Mouse (Mus musculus) ovary, postnatal 36 days (tissue): ENCODE measurements at regions not wholly inside any gene's neighbourhood (a gene's known extent, or its start where the extent isn't known, plus 50 kb on each side); places are given as distances from the start of the nearest gene placed in this dataset.
"Not testable (repeated sequence)": the region's sequence is repeated elsewhere in the genome, so short reads cannot be mapped to it uniquely, and the experiment has no call there.

ENCODE experiments used
- DNase-seq: peaks from one replicate; pipeline ENCODE4 v3.0.0; 2022; ENCODE audit warnings: low spot score, mixed read lengths

DNA sequence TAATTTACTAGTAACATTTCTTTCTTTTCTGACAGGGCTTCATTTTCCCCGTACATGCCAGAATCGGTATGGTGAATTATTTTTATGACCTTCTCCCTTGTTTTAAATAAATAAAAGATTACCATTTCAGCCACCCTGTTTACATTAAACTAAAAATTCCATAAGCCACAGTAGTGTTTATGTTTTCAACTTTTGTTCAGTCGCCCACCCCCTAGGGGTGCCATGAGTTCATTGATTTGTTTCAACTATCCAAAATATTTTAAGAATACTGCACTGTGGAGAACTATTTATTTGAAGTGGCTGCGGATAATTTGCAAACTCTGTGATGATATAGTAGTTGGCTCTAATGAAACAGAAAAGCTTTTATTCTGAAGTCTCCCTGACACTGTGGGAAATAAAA is 132.9 kb downstream of the Tfec start:
- no peak for DNase-seq

DNA sequence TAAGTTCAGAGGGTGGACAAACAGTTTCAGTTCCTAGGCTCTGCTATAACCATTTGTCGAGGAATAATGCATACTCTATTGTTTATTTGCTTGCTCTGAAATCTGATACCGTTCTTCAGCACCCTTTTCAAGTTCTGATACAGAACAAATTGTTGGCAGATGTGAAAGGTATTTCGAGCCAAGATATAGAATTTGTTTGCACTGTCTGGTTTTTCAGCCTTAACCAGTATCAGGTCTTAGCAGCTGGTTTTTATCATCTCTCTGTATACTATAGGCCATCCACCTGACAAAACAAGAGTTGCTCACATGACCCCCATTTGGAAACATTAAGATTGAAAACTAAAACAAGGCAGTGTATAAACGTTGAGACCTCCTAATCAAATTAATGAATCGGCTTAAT is 133.5 kb downstream of the Tfec start:
- no peak for DNase-seq

DNA sequence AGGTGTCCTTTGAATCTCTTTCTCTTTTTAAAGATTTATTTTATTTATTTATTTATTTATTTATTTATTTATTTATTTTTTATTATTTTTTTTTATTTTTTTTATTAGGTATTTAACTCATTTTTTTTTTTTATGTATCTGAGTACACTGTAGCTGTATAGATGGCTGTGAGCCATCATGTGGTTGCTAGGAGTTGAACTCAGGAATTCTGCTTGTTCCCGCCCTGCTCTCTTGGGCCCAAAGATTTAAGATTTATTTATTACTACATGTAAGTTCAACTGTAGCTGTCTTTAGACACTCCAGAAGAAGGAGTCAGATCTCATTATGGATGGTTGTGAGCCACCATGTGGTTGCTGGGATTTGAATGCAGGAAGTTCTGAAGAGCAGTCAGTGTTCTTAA is 143.2 kb downstream of the Tfec start:
- DNase-seq = not testable (repeated sequence)

DNA sequence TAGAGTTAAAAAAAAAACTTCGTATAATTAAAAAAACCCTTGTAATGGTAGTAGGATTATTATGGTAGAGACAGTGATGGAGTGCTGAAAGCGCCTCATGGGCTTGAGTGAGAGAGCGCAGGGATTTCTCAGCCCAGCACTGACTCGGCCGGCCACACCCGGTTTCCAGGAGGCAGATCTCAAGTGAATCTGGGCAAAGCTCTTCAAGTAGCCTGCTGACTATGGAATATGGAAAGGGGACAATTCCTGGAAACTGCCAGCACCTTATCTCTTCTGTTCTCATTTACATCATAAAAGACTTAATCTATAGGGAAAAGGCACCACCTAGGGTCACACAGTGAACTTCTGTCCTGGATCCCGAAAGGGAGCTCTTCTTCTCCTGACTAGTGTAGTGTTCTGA is 165.1 kb downstream of the Tfec start:
- DNase-seq = no peak

DNA sequence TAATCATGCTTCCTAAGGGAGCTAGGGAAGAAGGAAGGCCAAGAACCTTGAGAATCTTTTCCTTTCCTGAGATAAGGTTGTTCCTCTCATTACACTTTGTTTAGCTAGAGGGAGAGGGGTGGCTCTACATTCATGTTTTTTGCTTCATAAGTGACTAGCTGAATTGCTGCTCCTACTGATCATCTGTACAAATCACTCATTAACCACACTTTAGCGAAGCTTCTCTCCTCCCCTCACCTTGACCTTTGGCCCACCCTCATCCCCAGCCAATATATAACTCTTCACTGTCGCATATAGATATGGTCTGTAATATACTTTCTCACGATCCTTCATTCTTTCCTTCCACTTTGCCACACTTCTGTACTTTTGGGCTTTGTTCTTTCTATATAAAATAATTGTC is 166.1 kb downstream of the Tfec start:
- no peak for DNase-seq

DNA sequence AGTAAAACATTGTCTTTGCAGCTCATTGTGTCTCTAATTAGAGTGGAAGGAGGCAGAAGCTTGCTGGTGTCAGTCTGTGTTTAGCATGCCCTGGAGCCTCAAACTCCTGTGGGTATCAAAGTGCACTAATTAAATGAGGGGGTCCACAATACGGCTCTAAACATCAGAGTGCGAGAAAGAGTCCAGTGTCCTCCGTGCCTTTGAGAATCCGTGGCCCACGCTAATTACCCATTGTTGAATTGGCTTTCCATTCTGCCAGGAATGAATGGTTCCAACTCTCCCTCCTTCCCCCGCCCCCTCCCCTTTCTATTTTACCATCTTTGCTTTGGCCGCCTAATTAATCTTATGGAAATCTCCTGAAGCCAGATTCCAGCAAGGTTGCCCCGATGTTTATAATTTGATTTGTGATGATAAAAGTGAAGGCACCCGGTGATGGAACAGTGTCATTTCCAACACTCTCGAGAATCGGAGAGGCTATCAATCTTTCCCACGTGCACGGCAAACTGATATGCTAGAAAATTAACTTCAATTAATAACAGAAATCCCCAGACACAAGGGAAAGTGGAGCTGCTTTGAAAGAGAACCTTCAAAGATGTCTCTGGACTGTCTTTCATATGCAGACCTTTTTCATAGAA is 170.9 kb downstream of the Tfec start:
- no peak for DNase-seq

DNA sequence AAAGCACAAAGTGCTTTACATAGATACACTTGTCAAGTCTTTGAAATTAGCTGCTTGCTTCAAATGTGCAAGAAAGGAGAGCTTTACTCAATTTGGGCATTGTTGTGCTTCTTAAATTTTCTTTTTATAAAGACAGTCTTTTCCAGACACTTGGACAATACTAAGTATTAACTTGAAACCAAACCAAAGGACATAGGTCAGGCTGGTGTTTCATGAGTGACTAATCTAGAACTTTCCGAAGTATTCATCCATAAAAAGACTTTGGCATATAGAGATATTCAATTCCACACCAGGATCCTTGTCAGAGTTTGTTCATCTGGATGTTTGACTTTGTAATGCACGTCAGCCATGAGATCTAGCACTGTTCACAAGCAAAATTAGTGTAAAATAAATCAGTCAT is 173.0 kb downstream of the Tfec start:
- DNase-seq = no peak

DNA sequence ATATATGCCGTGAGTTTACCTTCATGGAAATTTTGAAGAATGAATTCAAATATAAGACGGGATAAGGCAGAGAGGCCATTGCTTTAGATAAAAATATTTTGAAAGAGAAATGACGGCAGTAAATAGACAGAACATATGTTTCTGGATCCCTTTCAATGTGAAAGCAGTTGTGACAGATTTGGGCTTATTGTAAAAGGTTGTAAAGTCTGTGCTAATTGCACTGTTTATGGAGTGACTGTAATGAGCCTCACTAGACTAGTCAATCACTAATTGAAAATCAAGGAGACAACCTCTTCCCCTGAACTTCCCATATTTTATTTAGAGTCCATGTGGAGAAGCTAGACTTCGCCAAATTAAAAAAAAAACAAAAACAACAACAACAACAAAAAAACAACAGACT is 193.7 kb downstream of the Tfec start:
- no peak for DNase-seq

DNA sequence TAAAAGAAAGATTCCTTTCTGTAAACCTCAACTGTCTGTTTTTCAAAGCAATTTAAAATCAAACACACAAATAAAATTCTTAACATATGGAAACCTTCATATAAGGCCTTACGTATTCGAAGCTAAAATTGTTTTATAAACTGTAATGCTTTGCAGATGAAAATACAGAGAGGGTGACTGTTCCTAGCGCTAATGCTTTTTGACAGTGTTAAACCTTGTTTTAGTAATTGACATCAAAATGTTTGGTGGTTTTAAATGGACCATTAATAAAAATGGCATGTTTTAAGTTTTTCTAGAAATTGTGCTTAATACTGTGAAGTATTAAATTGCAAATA is 194.9 kb downstream of the Tfec start:
- no peak for DNase-seq

DNA sequence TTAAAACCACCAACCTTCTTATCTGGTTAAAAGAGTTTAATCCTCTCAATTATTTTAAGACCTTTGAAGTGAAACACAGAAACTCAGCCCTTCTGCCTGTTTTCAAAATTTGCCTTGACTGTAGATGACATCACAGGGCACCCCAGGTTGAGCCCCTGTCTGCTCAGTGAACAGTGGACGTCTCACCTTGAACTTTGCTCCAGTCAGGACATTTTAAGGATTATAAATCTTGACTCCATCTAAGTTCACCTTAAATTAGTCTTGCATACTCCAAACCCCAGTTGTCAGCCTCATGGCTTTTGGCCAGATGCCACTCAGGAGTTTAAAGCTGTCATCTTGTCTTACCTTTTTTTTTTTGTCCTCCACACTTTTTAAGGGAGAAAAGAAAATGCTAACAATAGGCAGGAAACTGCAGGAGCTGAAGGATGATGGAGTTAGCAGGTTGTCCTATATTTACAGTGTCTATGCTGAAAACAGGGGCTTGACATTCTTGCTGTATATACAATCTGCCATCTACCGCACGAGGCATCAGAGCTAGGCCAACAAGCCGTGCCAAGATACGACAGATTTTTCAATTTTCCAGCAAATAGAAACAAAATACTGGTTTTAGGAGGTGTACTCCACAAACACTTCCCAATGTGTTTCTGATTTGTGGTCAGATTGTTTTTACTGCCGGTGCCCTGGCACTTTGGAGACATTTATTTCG is 195.4 kb downstream of the Tfec start:
- DNase-seq = no peak

DNA sequence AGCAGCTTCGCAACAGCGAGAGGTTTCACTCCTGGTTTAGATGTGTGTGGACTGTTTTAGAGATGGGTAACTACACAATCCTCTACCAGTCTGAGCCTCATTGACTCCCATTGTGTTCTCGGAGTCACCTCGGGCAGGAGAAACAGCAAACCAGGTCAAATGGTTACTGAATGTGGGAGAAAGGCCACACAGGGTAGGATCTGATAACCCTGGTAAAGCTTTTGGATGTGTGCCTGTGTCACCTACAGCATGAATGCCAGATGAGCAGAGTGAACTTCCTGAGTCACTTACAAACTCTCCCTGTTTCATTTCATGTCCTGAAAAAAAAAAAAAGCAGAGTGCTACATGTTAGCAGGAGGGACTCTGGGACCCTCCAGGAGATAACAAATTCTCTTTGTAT is 201.0 kb downstream of the Tfec start:
- DNase-seq = no peak

DNA sequence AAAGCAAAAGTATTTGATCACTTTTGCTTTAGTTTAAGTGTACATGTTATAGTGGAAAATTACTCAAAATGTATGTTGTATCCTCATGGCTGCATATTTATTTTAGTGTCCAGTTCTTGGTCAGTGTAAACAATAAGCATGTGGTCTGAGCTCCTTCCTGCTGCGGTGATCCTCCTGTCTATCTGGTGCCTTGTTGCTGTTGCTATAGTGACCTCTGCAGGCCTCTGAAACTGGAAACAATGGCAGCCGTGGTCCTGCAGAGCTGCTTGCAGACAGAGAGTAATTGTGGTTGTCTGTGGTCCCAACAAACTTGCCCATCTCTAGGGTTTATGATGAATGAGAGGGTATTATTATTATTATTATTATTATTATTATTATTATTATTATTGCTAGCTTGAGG is 230.2 kb downstream of the Tfec start:
- DNase-seq = peak; percentile 6

DNA sequence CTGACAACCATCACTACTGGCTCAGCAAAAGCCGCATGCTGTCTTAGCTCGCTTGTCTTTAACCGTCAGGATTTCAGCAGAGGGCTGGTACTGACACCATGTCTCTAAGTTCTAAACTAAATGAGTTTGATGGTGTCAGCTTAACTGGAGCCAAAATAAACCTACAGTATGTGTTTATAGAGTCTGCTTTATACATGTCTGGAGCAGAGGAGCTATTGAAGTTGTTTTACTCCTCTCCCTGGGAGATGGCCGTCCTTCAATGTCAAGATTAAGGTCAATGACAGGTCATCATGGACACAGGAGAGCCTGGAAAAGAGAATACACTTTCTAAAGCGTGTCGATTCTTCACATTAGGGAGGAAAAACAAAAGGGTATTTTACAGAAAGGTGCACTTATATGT is 231.0 kb downstream of the Tfec start:
- DNase-seq = no peak

DNA sequence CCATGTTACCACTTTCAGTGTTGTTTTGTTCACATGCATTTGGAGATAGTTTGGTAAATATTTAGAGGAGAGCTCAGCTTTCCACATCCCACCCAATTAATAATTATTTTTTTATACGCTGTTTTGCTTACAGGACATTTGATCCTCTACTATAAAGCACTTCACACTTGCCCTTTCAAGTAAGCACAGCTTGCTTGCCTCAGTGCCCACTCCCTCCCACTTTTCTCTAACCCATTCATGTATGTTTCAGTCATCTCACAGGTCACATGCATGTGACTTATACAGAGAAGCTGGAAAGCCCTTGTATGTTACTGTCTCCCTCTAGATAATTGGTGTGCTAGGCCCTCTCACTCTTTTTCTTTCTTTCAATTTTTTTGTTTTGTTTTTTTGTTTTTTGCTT is 252.0 kb downstream of the Tfec start:
- DNase-seq = no peak

DNA sequence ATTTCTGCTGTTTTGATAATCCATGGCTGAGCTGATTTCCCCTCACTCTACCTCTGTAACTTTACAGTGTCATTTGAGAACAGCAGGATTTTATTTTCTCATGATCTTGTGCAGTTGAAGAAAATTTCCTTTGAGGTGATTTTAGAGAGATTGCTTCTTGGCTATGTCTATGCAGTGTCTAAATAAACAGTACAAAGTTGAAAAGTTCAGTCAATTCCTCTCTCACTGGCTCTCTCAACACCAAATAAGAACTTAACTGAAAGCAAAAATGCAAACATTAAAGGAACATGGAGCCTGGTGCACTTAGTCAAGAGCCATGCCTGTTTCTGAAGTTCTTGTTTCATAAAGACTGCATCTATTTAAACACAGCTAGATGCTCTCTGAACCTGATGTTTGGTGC is 254.7 kb downstream of the Tfec start:
- no peak for DNase-seq

DNA sequence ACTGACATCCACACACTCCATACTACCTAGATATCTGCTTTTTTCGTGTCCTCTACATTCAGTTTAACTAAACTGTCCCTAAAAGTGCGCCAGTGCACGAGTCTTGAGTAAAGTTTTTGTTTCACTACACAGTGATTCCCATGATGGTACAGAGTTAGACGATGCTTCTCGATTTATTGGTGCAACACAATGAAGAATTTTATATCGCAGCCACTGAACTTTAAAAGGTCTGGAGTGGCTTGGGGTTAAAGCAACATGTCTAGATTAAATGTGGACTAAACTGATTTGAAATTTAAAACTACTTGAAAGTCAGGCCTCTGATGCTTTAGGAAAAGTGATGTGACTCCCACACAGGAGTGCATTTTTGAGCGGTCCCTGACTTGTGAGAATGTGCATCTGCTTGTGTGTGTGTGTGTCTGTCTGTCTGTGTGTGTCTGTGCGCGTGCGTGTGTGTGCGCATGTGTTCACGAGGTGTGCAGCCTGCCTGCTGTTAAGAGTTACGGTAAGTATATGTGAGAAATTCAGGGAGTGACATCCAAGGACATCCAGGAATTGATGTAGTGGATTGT is 261.4 kb downstream of the Tfec start:
- DNase-seq = no peak

DNA sequence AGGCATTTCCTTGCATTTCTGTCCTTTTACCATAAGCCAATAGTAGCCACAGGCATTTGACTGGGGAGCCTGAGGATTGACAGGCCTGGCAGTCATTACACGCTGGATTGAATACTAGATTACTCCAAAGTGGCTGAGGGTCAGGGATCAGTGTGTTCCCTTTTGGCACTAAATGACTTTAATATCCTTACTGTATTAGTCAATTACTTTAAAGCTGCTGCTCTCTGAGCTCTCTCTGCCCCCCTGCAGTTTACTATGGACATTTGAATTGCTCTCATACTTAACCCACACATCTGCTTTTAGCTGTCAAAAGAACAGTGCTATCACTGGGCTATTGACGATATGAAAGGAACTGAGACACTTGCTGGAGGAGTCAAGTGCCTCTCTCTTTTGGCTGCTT is 262.1 kb downstream of the Tfec start:
- DNase-seq = no peak

DNA sequence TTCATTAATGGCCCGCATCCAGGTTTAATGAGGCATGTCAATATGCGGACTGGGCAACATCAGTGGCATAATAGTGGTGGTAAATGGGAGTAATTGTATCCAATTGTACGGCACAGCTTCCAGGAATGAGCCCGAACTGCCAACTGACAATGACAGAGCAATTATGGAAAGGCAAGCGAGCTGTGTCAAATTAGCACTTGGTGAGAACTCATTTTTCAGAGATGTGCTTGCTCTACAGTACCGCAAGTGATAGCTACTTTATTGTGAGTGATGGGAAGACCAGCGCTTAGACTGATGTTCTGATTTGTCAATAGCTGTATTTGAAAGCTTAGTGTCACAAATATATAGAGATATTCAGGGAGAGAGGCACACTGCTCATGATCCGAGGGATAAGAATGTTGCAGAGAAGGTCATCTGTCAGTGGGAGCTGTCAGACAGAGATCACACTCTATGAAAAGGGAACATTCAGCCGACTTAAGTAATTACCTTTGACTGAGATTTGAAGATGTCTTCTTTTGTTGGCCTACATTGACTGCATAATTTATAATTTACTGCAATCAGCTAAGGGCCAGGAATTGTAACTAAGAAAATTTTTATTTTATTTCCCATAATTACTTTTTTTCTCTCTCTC is 290.7 kb downstream of the Tfec start:
- DNase-seq = no peak

DNA sequence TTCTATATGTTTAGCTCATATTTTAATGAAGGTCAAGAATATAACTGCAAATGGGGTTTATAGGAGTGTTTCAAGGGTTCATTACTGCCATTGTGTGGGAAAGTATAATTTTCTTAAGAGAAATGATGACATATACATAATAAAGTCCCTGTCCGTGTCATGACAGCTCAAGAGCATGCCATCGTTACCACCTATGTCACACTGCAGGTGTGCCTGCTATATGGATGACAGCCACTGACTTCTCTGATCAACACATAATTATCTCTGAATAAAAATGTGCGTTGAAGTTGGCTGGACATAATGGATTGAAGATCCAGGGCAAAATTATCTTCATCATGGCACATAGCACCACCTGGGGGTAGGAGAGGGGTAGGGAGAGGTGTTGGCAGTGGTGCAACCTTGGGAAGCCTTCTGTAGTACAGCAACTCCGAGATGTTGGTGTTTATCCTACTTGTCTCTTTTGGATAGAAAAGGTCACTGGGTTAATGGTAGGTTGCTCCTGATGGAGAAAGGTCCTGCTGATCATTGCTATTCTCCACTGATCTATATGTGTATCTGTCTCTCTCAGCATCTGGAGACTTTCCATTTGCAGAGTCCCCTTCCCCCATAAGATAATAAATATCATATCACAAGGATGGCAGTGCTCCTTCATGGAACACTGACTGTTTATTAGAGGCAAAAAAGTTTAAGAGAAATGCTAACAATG is 291.4 kb downstream of the Tfec start:
- DNase-seq = no peak

DNA sequence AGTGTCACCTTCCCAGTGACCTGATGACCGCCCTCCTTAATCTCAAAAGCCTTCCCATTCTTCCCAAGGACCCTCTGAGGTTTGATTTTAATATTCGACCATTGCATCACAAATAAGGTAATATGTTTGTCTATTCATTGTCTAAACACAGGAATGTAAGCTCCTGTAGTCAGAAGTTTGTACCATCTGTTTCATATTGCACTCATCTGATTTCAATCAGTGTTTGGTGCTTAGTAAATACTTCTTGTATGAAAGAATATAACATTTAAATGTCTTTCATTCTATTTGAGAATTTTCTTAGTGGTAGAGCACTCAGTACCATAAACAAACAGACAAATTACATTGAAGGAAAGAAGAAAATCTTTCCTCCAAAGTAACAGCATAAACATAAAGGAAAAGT is 305.8 kb downstream of the Tfec start:
- DNase-seq = no peak

DNA sequence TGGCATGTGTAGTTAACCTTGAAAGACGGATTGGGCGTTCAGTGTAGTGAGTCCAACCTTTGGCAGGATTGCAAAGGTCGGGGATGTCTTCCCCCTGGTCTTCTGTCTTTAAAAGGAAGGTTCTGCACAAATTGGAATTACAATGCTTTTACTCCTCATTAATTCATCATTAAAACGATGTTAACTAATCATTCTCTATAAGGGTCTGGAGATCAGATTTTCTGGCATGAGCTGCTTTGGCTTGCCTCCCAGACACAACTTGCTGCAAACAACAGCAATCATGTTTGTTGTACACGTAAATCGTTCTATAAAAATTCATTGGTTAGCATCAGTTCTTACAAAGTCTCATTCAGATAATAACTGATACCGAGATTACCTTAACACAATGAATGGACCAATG is 315.9 kb downstream of the Tfec start:
- no peak for DNase-seq

DNA sequence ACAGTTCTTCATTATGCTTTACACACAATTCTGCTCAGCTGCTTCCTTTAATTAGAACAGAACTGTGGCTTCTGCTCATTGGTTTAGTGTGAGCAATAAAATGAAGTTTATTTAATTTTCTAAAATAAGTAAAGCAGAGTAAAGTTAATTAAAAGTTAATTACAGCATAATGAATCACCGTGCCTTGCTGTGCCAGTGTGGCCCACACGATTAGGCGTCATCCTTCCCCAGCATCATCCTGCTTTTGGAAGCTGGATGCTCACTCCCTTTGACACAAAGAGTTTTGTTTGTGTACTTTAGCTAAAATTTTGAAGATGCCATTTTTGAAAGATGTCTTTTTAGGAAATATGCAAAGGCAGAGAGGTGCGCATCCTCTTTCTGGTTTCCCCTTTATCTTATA is 316.4 kb downstream of the Tfec start:
- DNase-seq = no peak

DNA sequence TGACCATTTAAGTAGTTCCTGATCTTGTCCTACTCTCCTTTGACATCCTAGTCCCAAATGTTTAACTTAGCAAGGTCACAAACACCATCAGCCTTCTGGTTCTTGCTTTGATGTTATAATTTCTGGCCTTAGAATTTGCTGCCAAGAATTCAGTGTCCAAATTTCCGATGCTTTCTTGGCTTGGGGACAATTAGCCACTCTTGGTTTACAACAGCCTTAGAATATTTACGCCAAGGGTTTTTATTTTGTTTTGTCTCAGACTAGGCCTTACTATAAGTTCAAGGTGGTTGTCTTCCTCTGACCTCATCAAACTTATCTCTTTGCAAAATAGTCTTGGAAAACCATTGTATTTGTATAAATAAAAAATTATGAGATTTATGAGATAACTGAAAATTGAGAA is 322.4 kb downstream of the Tfec start:
- DNase-seq = no peak
